Mouse (Mus musculus) left cerebral cortex, adult 11 months (tissue): Measurements from ENCODE around the gene Tbxa2r.

Source experiments
- DNase-seq: peaks from one replicate; pipeline ENCODE4 v3.0.0; 2022; ENCODE audit warnings: low spot score

Tbxa2r gene

GRCm38 (mm10) chr10:81320550-81321347 is 7.8 kb upstream of the Tbxa2r start, which contains the start of gene Cactin:
Gene Cactin, plus strand, starts transcription at chr10:81321103.
- DNase-seq: peak; percentile 100

GRCm38 (mm10) chr10:81321436-81321835 is 7.1 kb upstream of the Tbxa2r start:
- DNase-seq: no peak

DNA sequence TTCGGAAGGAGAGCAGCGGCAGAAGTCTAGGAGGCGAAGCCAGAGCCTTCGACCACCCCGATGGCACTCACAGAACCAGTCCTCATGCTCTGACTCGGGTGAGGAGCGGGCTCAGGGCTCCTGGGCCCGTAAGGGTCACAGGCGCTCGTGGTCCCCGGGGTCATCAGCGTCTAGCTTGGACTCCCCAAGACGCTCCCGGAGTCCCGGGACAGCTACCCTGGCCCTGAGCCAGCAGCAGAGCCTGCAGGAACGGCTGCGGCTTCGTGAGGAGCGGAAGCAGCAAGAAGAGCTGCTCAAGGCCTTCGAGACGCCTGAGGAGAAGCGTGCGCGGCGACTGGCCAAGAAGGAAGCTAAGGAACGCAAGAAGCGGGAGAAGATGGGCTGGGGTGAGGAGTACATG is 6.1 kb upstream of the Tbxa2r start:
- no peak for DNase-seq

DNA sequence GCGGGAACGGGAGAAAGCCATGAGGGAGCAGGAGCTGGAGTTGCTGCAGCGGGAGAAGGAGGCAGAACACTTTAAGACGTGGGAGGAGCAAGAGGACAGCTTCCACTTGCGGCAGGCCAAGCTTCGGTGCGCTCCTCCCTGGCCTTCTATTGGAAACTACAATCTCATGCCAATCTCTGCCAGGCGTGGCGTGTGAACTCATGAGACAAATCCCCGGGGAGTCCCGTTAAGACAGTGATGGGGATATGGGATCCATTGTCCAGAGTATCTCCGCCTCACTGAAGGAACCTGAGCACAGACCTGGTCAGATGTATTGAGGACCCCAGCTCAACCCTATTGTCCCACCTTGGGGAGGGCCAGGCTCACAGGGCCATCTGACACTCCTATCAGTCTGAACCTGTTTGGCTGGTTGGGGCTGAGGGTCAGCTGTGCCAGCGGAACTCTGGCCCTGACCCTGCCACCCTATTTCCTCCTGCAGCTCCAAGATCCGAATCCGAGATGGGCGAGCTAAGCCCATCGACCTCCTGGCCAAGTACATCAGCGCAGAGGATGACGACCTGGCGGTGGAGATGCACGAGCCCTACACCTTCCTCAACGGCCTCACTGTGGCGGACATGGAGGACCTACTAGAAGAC is 5.3 kb upstream of the Tbxa2r start:
- no peak for DNase-seq

- no peak for DNase-seq
Observed at GRCm38 (mm10) chr10:81323791-81324530, 4.6 kb upstream of the Tbxa2r start.

DNA sequence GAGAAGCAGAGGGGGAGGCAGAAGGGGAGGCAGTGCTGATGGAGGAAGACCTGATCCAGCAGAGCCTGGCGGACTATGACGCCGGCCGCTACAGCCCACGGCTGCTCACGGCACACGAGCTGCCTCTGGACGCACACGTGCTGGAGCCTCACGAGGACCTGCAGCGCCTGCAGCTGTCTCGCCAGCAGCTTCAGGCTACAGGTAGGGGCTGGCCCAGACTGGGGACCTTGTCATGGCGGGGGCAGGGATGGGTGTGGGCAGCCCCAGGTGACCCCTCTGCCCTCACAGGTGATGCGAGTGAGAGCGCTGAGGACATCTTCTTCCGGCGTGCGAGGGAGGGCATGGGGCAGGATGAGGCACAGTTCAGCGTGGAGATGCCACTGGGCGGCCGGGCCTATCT is 3.4 kb upstream of the Tbxa2r start:
- no peak for DNase-seq

- no peak for DNase-seq
Observed at GRCm38 (mm10) chr10:81325781-81326180, 2.8 kb upstream of the Tbxa2r start.

DNA sequence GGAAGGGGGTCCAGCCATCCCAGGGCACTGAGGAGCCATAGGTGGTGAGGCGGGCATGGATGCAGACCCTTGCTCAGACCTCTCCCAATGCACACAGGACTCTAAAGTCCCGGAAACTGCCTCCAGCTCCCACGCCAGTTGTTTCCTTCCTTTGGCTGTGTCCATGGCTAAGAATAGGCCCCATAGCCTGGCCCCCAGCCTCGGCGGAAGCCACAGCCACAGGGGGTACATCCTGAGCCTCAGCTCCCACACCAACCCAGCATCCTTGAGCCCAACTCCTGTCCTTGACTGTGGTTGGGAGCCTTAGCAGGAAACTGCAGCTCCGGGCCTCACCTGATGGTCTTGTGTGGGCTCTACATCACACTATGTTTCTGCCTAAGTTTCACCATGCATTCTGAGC is 1.7 kb upstream of the Tbxa2r start:
- no peak for DNase-seq

DNA sequence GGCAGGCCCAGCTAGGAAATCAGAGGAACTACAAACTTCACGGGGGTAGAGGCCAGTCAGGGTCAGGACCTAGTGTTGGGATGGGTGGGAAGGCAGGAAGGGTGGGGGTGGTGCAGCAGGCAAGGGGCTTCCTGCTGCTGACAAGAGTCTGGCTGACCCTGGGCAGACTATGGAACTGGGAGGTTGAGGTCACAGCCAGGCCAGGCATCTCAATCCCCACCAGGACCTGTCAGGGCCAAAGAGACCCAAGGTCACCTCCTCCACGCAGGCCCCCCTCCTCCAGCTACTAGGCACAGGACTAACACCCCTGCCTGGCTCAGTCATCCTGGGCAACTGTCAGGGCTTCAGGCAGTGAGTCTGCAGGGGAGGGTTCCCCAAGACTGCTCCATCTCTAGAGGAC is 572 bp upstream of the Tbxa2r start:
- no peak for DNase-seq

GRCm38 (mm10) chr10:81329194-81329975 is 854 bp downstream of the Tbxa2r start:
- no peak for DNase-seq

- DNase-seq: no peak
Observed at GRCm38 (mm10) chr10:81330007-81330406, 1.5 kb downstream of the Tbxa2r start.

DNA sequence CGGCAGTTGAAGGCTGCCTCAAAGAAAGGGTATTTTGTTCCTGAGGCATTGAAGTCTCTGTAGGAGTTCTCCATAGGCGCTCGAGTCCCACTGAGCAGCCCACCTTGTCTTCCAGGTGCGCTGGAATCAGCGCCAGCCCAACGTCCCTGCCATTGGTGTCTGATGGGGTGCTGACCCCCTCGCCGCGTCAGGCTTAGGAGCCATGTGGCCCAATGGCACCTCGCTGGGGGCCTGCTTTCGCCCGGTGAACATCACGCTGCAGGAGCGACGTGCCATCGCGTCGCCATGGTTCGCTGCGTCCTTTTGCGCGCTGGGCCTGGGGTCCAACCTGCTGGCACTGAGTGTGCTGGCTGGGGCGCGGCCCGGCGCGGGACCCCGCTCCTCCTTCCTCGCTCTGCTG is 3.7 kb downstream of the Tbxa2r start:
- no peak for DNase-seq

GRCm38 (mm10) chr10:81334324-81334723 is 5.8 kb downstream of the Tbxa2r start:
- DNase-seq: no peak

DNA sequence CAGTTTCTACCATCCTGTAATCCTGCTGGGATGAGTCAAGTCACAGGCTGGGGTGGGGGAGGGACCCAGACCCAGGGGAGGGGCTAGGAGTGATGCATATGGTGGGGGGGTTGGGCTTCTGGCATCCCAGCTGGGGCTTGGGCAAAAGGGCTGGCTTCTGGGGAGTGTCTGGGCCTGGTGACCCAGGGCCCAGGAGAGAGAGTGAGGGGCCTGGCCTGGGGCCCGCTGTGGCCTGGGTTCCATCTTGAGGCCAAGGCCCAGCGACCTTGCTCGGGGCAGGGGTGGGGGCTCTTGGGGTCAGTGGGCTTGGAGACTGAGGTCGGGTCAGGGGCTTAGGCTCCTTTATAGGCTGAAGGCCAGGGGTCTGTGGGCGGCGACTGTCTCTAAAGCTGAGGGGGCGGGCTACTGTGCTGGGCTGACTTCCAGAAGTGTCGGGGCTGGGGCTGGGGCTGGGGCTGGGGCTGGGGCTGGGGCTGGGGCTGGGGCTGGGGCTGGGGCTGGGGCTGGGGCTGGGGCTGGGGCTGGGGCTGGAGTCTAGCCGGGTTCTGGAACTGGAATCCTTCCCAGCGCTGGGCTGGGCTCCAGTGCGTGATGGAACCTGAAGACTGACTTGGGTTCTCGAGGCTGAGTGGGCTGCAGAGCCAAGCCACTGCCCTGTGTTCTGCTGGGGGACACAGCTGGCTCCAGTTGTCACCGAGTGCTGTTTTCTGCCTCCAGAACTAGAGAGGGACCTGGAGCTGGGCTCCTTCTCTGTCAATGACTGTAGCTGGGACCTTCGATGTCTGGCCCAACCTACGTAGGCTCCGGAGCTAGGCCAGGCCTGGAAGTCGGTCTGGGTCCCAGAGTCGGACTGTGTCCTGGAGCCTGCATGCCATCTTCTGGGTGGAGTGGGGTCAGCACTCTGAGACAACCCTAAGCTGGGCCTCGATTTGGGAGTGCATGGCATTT is 7.1 kb downstream of the Tbxa2r start:
- no peak for DNase-seq

DNA sequence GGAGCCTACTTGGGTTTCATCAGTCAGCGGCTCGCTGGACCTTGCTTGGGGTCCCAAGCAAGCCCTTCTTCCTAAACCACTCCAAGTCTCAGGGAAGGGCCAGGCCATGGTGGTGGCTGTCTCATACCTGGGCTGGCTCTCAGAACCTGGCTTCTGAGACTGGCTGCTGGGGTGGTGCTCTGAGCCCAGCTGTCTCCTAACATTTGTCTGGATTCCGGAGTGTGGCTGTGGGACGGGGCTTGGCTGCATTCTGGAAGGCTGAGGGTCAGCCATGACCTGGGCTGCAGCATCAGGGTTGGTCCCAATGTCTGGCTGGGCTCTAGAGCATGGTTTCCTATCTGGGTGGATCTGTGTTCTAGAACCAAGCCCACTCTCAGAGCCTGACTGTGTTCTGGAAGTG is 8.0 kb downstream of the Tbxa2r start:
- no peak for DNase-seq

DNA sequence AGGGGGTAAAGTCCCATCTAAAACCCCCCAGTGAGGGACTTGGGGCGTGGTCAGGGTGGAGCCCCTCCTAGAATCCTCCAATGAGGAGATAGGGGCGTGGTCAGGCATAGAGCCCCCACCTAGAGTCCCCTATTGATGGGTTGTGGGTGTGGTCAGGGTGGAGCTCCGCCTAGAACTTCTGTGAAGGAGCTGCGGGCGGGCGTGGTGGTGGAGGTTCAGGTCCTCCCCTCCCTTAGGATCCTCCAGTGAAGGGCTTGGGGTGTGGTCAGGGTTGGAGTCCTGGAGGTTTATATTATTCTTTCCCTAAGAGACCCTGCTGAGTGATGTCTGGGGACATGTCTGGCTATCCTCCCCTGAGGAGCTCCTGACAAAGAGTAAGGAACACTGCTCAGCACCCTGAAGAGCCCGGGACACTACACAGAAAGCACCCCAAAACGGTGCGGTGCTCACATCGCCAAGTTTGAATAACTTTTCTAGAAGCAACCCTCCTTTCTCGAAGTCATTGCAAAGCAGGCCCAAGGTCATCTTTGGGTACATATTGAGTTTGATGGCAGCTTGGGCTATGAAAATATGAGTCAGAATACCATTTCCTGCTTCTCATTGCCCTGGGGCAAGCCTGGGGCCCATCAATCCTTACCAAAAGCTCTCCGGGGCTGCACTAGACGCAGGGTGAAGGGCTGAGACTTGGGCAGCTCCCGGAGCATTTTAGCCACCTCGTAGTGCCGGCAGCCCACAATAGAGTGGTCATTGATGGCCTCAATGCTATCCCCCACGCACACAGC is 12.2 kb downstream of the Tbxa2r start:
- no peak for DNase-seq

DNA sequence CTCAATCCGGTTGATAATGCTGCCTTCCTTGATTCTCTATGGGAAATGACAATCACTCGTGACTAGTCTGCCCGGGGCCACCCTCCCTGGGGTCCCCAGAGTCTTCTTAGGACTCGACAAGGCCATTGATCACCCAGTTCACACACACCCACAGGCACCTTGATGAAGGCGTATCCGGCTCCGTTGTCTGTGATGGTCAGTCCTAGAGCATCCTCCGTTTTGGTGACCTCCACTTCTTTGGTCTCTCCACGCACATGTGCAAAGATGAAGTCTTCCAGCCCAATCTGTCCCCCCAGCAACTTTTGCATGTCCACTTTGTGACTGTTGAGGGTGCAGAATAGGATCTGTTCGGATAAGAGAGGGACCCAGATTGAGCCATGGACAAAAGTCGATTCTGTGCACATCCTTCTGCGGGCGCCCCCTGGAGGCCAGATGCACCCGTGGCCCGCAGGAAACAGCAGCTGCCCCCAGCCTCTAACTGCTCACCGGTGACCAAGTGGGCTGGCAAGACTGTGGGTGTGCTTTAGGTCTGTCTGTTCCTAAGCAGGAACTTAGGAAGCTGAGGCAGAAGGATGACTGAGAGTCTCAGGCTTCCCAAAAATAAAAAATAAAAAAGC is 12.9 kb downstream of the Tbxa2r start:
- no peak for DNase-seq

- DNase-seq: no peak
Observed at GRCm38 (mm10) chr10:81342686-81343505, 14.4 kb downstream of the Tbxa2r start, which contains the start of gene Gipc3. Gene Gipc3, minus strand, starts transcription at chr10:81343266.
